Mouse (Mus musculus) megakaryocyte progenitor cell, adult 5-6 weeks (primary cell): ENCODE data around the gene Fbxo46. TPM values are rescaled to one million over a fixed set of nuclear protein-coding genes. Genes with fewer than 3 reads are reported as not detected.
"Not testable (repeated sequence)": the region's sequence is repeated elsewhere in the genome, so short reads cannot be mapped to it uniquely, and the experiment has no call there.

Experiments
- ATAC-seq: replicated peaks from 2 replicates; pipeline ENCODE4 v1.8.0; 2016; ENCODE audit warnings: mild to moderate bottlenecking, moderate TSS enrichment, inconsistent platforms; ENCODE audit not compliant: poor library complexity
- total RNA-seq, 2 experiments: library from RNA; stranded (forward) in 1 of 2; stranded (reverse) in 1 of 2; fragments of 157-497, 149-512 nt in 1 of 2; fragments of 200-1000 nt in 1 of 2; gene quantifications; 2 replicates each; pipeline versions ENCODE4 v1.2.3 to v1.2.4; 2015 to 2017

Fbxo46 gene
- total RNA-seq, 2 experiments from 2014 or later = 2.0 to 5.0 TPM

- ATAC-seq = no peak
Observed at GRCm38 (mm10) chr7:19129396-19129795, 9.7 kb downstream of the Fbxo46 start.

- 0 out of 2 replicates have a peak, but pooled peaks have one; percentile 32 for ATAC-seq
Observed at GRCm38 (mm10) chr7:19130657-19131056, 11.0 kb downstream of the Fbxo46 start.

- peak; percentile 99 for ATAC-seq
Observed at GRCm38 (mm10) chr7:19131324-19131848, 11.7 kb downstream of the Fbxo46 start.

- ATAC-seq = no peak
Observed at GRCm38 (mm10) chr7:19136168-19136567, 16.5 kb downstream of the Fbxo46 start.

GRCm38 (mm10) chr7:19136673-19137334 is 17.1 kb downstream of the Fbxo46 start:
- no peak for ATAC-seq

- ATAC-seq = peak; percentile 78
Observed at GRCm38 (mm10) chr7:19137380-19137779, 17.7 kb downstream of the Fbxo46 start.

GRCm38 (mm10) chr7:19146793-19147192 is 27.1 kb downstream of the Fbxo46 start:
- ATAC-seq = no peak

- ATAC-seq = no peak
Observed at GRCm38 (mm10) chr7:19147497-19148045, 27.9 kb downstream of the Fbxo46 start.

GRCm38 (mm10) chr7:19148180-19148874 is 28.7 kb downstream of the Fbxo46 start:
- ATAC-seq = no peak

- peak; percentile 85 for ATAC-seq
Observed at GRCm38 (mm10) chr7:19148875-19149541, 29.3 kb downstream of the Fbxo46 start, which contains the start of gene Qpctl. Gene Qpctl (minus strand): TSS chr7:19149291.

GRCm38 (mm10) chr7:19149626-19150025 is 30.0 kb downstream of the Fbxo46 start, which contains the start of gene Snrpd2:
Gene Snrpd2 (plus strand): TSS chr7:19149722.
- ATAC-seq = peak; percentile 78

- ATAC-seq = not testable (repeated sequence)
Observed at GRCm38 (mm10) chr7:19151121-19151520, 31.5 kb downstream of the Fbxo46 start.

- ATAC-seq = no peak
Observed at GRCm38 (mm10) chr7:19154796-19155195, 35.1 kb downstream of the Fbxo46 start.

- no peak for ATAC-seq
Observed at GRCm38 (mm10) chr7:19155825-19156475, 36.3 kb downstream of the Fbxo46 start.

GRCm38 (mm10) chr7:19157160-19157800 is 37.6 kb downstream of the Fbxo46 start:
- peak; percentile 96 for ATAC-seq

- ATAC-seq = no peak
Observed at GRCm38 (mm10) chr7:19158601-19159000, 38.9 kb downstream of the Fbxo46 start.

- ATAC-seq = no peak
Observed at GRCm38 (mm10) chr7:19159411-19159810, 39.8 kb downstream of the Fbxo46 start.

GRCm38 (mm10) chr7:19160115-19160514 is 40.5 kb downstream of the Fbxo46 start:
- peak; percentile 28 for ATAC-seq

GRCm38 (mm10) chr7:19162928-19163327 is 43.3 kb downstream of the Fbxo46 start:
- no peak for ATAC-seq

- ATAC-seq = no peak
Observed at GRCm38 (mm10) chr7:19163752-19164151, 44.1 kb downstream of the Fbxo46 start.
